Mouse (Mus musculus) embryo, embryonic 10.5 days (tissue): ENCODE results near the gene Stat6.

ENCODE experiments used
- DNase-seq: peaks from one replicate; pipeline ENCODE4 v3.0.0-alpha.2; 2015; ENCODE audit warnings: low spot score

Gene Stat6

GRCm38 (mm10) chr10:127674046-127674655, 31.4 kb downstream of the Stat6 start:
- DNase-seq: no peak

- DNase-seq: peak; percentile 83
These were observed 32.2 kb downstream of the Stat6 start for GRCm38 (mm10) chr10:127674794-127675522.

GRCm38 (mm10) chr10:127675859-127676398, 33.1 kb downstream of the Stat6 start:
- DNase-seq: no peak

- DNase-seq: peak; percentile 99
These were observed 34.1 kb downstream of the Stat6 start for GRCm38 (mm10) chr10:127676691-127677548.

GRCm38 (mm10) chr10:127677591-127678336, 35.0 kb downstream of the Stat6 start:
- peak; percentile 90 for DNase-seq

- no peak for DNase-seq
These were observed 36.4 kb downstream of the Stat6 start for GRCm38 (mm10) chr10:127679208-127679607.

- no peak for DNase-seq
These were observed 37.1 kb downstream of the Stat6 start for GRCm38 (mm10) chr10:127679881-127680280.

- no peak for DNase-seq
These were observed 40.1 kb downstream of the Stat6 start for GRCm38 (mm10) chr10:127682886-127683285.

- DNase-seq: no peak
These were observed 48.3 kb downstream of the Stat6 start for GRCm38 (mm10) chr10:127691053-127691452.

GRCm38 (mm10) chr10:127694636-127695035, 51.9 kb downstream of the Stat6 start:
- peak; percentile 63 for DNase-seq

- no peak for DNase-seq
These were observed 53.0 kb downstream of the Stat6 start for GRCm38 (mm10) chr10:127695775-127696174.

GRCm38 (mm10) chr10:127698966-127699365, 56.2 kb downstream of the Stat6 start:
- DNase-seq: no peak

- peak; percentile 58 for DNase-seq
These were observed 60.5 kb downstream of the Stat6 start for GRCm38 (mm10) chr10:127703299-127703698.

GRCm38 (mm10) chr10:127704293-127704692, 61.5 kb downstream of the Stat6 start:
- DNase-seq: no peak

- DNase-seq: no peak
These were observed 62.0 kb downstream of the Stat6 start, which contains the start of gene Myo1a for GRCm38 (mm10) chr10:127704766-127705220. Gene Myo1a, plus strand, starts transcription at chr10:127705170.

- no peak for DNase-seq
These were observed 63.0 kb downstream of the Stat6 start for GRCm38 (mm10) chr10:127705783-127706182.

GRCm38 (mm10) chr10:127707721-127708120, 64.9 kb downstream of the Stat6 start:
- no peak for DNase-seq

GRCm38 (mm10) chr10:127708850-127709370, 66.1 kb downstream of the Stat6 start:
- no peak for DNase-seq

GRCm38 (mm10) chr10:127710331-127710730, 67.5 kb downstream of the Stat6 start:
- no peak for DNase-seq
